Mouse (Mus musculus) myocyte (in vitro differentiated cells): Measurements from ENCODE around the gene Brpf3.

Source experiments
- E2F4 ChIP-seq: IDR thresholded peaks from one replicate; pipeline ENCODE4 v1.6.1; 2011; ENCODE audit warnings: mild to moderate bottlenecking, control low read depth, moderate library complexity; ENCODE audit not compliant: insufficient read depth
- MYOG ChIP-seq, 3 experiments: IDR thresholded peaks; one replicate each; pipeline ENCODE4 v1.6.1; 2011; ENCODE audit warnings: control low read depth in 2 of 3, low read depth in 2 of 3, mild to moderate bottlenecking in 2 of 3; ENCODE audit not compliant: insufficient read length in 2 of 3, control insufficient read depth in 1 of 3, insufficient read depth in 1 of 3
- POLR2A ChIP-seq: IDR thresholded peaks from one replicate; pipeline ENCODE4 v1.6.1; 2011; ENCODE audit warnings: low read depth, mild to moderate bottlenecking, control low read depth, moderate library complexity; ENCODE audit not compliant: insufficient read length
- POLR2AphosphoS2 ChIP-seq: IDR thresholded peaks from one replicate; pipeline ENCODE4 v1.6.1; 2011; ENCODE audit warnings: low read depth, control low read depth; ENCODE audit not compliant: insufficient read length
- REST ChIP-seq: IDR thresholded peaks from one replicate; pipeline ENCODE4 v1.6.1; 2011; ENCODE audit warnings: mild to moderate bottlenecking, control low read depth, moderate library complexity; ENCODE audit not compliant: insufficient read depth, insufficient read length
- SRF ChIP-seq: IDR thresholded peaks from one replicate; pipeline ENCODE4 v1.6.1; 2011; ENCODE audit warnings: low read depth; ENCODE audit not compliant: control insufficient read depth, insufficient read length
- TCF12 ChIP-seq: IDR thresholded peaks from one replicate; pipeline ENCODE4 v1.6.1; 2011; ENCODE audit warnings: mild to moderate bottlenecking, control low read depth; ENCODE audit not compliant: poor library complexity, insufficient read depth, severe bottlenecking
- USF1 ChIP-seq: IDR thresholded peaks from one replicate; pipeline ENCODE4 v1.6.1; 2011; ENCODE audit warnings: low read depth, mild to moderate bottlenecking, control low read depth, moderate library complexity

DNA sequence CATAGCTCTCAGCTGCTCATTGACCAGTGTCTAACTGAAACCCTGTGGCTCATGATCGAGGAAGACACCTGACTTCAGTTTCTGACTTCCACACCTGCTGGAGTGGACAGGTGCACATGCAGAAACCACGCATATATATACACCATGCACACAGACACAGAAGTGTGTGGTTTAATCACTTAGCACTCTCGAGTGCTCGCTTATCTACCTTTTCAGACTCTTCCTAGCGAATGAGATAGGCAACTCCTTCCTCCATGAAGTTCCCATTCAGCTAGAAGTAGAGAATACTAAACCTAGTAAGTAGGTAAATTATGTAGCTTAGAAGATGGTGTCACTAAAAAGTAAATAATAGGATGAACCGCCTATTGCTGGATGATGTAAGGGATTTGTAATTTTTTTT, 4.1 kb downstream of the Brpf3 start:
- TF ChIP-seq POLR2A (no peak), REST (no peak), MYOG (IDR thresholded peaks at IDR 0.05; ENCODE audit: control insufficient read depth in 1 of 3, insufficient read depth in 1 of 3, insufficient read length in 2 of 3, low read depth in 2 of 3) (no peak), SRF (no peak), POLR2AphosphoS2 (no peak), TCF12 (no peak), USF1 (no peak), E2F4 (no peak)
